Mouse (Mus musculus): ENCODE measurements at regions not wholly inside any gene's neighbourhood (a gene's known extent, or its start where the extent isn't known, plus 50 kb on each side); places are given as distances from the start of the nearest gene placed in this dataset.

GRCm38 (mm10) chr1:43882576-43882975 lies 50.9 kb upstream of the Tpp2 start:
- no peak for DNase-seq (ENCODE audit: low read depth, low spot score)

- no peak for DNase-seq (ENCODE audit: low read depth, low spot score)
Measured at GRCm38 (mm10) chr1:43880396-43880795, 52.8 kb upstream of the Uxs1 start.

GRCm38 (mm10) chr1:43879896-43880295 lies 52.3 kb upstream of the Uxs1 start:
- no peak for DNase-seq (ENCODE audit: low read depth, low spot score)

GRCm38 (mm10) chr1:43879163-43879562 lies 51.6 kb upstream of the Uxs1 start:
- no peak for DNase-seq (ENCODE audit: low read depth, low spot score)

- DNase-seq (ENCODE audit: low read depth, low spot score): peak; percentile 11
Measured at GRCm38 (mm10) chr1:43878163-43878562, 50.6 kb upstream of the Uxs1 start.

GRCm38 (mm10) chr1:43877704-43878103 lies 50.1 kb upstream of the Uxs1 start:
- no peak for DNase-seq (ENCODE audit: low read depth, low spot score)
